Mouse (Mus musculus): ENCODE data around the gene Slc40a1. TPM values are rescaled to one million over a fixed set of nuclear protein-coding genes. Genes with fewer than 3 reads are reported as not detected.

The Slc40a1 gene
- total and polyA plus RNA-seq, 3 experiments: 36.8 to 74.7 TPM; not detected in 1

GRCm38 (mm10) chr1:45919752-45920151 is 6.6 kb downstream of the Slc40a1 start:
- Histone ChIP-seq H3K27me3 (ENCODE audit: control insufficient read depth in 1 of 2, insufficient read depth in 2 of 2, low read length in 2 of 2) (no peaks in the 10 kb centered on the region), H3K27ac (ENCODE audit: control insufficient read depth, low read depth, low read length) (no peak overlapping the region), H3K9ac (ENCODE audit: control insufficient read depth, low read depth, low read length, poor library complexity, severe bottlenecking) (no peak overlapping the region), H3K79me2 (ENCODE audit: control insufficient read depth, insufficient read depth, low read length, poor library complexity) (peaks cover 4% of the 10 kb centered on the region), H3K9me3 (replicated peaks; ENCODE audit: insufficient read depth, low read length) (no peaks in the 10 kb centered on the region), H3K4me3 (ENCODE audit: control insufficient read depth in 1 of 2, insufficient read depth in 1 of 2, low read depth in 2 of 2, low read length in 2 of 2) (no peak overlapping the region), H3K4me1 (ENCODE audit: control insufficient read depth in 1 of 2, insufficient read depth in 2 of 2, low read length in 2 of 2) (peaks cover 5 to 6% of the 10 kb centered on the region in 2 experiments), H3K36me3 (ENCODE audit: control insufficient read depth in 1 of 2, insufficient read depth in 2 of 2, low read length in 2 of 2) (peaks cover 18 to 40% of the 10 kb centered on the region in 2 experiments)
- TF ChIP-seq ZC3H11A (IDR thresholded peaks at IDR 0.05; ENCODE audit: low read depth, low read length): no peak
- TF ChIP-seq CHD1 (IDR thresholded peaks at IDR 0.05; ENCODE audit: low read depth, low read length): no peak
- no peak for DNase-seq (ENCODE audit: low read depth, low spot score)

- TF ChIP-seq RAD21 (IDR thresholded peaks at IDR 0.05; ENCODE audit: low read depth, low read length) (no peak), POLR2AphosphoS5 (IDR thresholded peaks at IDR 0.05; ENCODE audit: borderline replicate concordance, low read depth, low read length) (no peak), MXI1 (IDR thresholded peaks at IDR 0.05; ENCODE audit: low read depth, low read length) (no peak), ETS1 (IDR thresholded peaks at IDR 0.05; ENCODE audit: low read depth, low read length) (no peak), TBP (IDR thresholded peaks at IDR 0.05; ENCODE audit: low read depth, low read length) (no peak), GABPA (IDR thresholded peaks at IDR 0.05; ENCODE audit: low read depth, low read length) (no peak), RCOR1 (IDR thresholded peaks at IDR 0.05; ENCODE audit: low read depth, low read length) (no peak), UBTF (IDR thresholded peaks at IDR 0.05; ENCODE audit: borderline replicate concordance, insufficient read depth, low read depth, low read length) (no peak), MAZ (IDR thresholded peaks at IDR 0.05; ENCODE audit: low read depth, low read length) (no peak), TCF12 (IDR thresholded peaks at IDR 0.05; ENCODE audit: low read depth, low read length) (no peak)
These were observed 9.1 kb downstream of the Slc40a1 start for GRCm38 (mm10) chr1:45917136-45917803.

GRCm38 (mm10) chr1:45916174-45916573 is 10.1 kb downstream of the Slc40a1 start:
- TF ChIP-seq ZMIZ1 (IDR thresholded peaks at IDR 0.05; ENCODE audit: low read depth, low read length): no peak
- TF ChIP-seq NRF1 (IDR thresholded peaks at IDR 0.05; ENCODE audit: insufficient read depth, low read depth, low read length, poor library complexity, severe bottlenecking): no peak
- no peak for TF ChIP-seq ZKSCAN1 (IDR thresholded peaks at IDR 0.05; ENCODE audit: low read depth, low read length)
- no peak for TF ChIP-seq SMC3 (IDR thresholded peaks at IDR 0.05; ENCODE audit: low read depth, low read length)
- TF ChIP-seq TCF12 (IDR thresholded peaks at IDR 0.05; ENCODE audit: low read depth, low read length): no peak
- no peak for TF ChIP-seq UBTF (IDR thresholded peaks at IDR 0.05; ENCODE audit: borderline replicate concordance, insufficient read depth, low read depth, low read length)
- Histone ChIP-seq H3K27ac (ENCODE audit: control insufficient read depth, low read depth, low read length) (no peak overlapping the region), H3K79me2 (ENCODE audit: control insufficient read depth, insufficient read depth, low read length, poor library complexity) (no peaks in the 10 kb centered on the region), H3K36me3 (ENCODE audit: control insufficient read depth in 1 of 2, insufficient read depth in 2 of 2, low read length in 2 of 2) (peaks cover 3 to 35% of the 10 kb centered on the region in 2 experiments; a peak in 3 of 4 replicates), H3K4me3 (ENCODE audit: control insufficient read depth in 1 of 2, insufficient read depth in 1 of 2, low read depth in 2 of 2, low read length in 2 of 2) (no peak overlapping the region), H3K9ac (ENCODE audit: control insufficient read depth, low read depth, low read length, poor library complexity, severe bottlenecking) (no peak overlapping the region), H3K4me1 (ENCODE audit: control insufficient read depth in 1 of 2, insufficient read depth in 2 of 2, low read length in 2 of 2) (no peaks in the 10 kb centered on the region), H3K27me3 (ENCODE audit: control insufficient read depth in 1 of 2, insufficient read depth in 2 of 2, low read length in 2 of 2) (no peaks in the 10 kb centered on the region), H3K9me3 (replicated peaks; ENCODE audit: insufficient read depth, low read length) (no peaks in the 10 kb centered on the region)
- DNase-seq (ENCODE audit: low read depth, low spot score): no peak

More at GRCm38 (mm10) chr1:45917136-45917803, 9.1 kb downstream of the Slc40a1 start:
- no peaks in the 10 kb centered on the region for H3K4me1 ChIP-seq (ENCODE audit: control insufficient read depth in 1 of 2, insufficient read depth in 2 of 2, low read length in 2 of 2)
- DNase-seq (ENCODE audit: low read depth, low spot score): no peak
- H3K9me3 ChIP-seq (replicated peaks; ENCODE audit: insufficient read depth, low read length): no peaks in the 10 kb centered on the region
- peaks cover 3 to 40% of the 10 kb centered on the region in 2 experiments; a peak in 3 of 4 replicates for H3K36me3 ChIP-seq (ENCODE audit: control insufficient read depth in 1 of 2, insufficient read depth in 2 of 2, low read length in 2 of 2)
- no peaks in the 10 kb centered on the region for H3K79me2 ChIP-seq (ENCODE audit: control insufficient read depth, insufficient read depth, low read length, poor library complexity)
- no peaks in the 10 kb centered on the region for H3K27me3 ChIP-seq (ENCODE audit: control insufficient read depth in 1 of 2, insufficient read depth in 2 of 2, low read length in 2 of 2)
- H3K27ac ChIP-seq (ENCODE audit: control insufficient read depth, low read depth, low read length): no peak overlapping the region
- no peak overlapping the region for H3K9ac ChIP-seq (ENCODE audit: control insufficient read depth, low read depth, low read length, poor library complexity, severe bottlenecking)
- no peak overlapping the region for H3K4me3 ChIP-seq (ENCODE audit: control insufficient read depth in 1 of 2, insufficient read depth in 1 of 2, low read depth in 2 of 2, low read length in 2 of 2)

Measured in MEL (cell line).